Mouse (Mus musculus) E14TG2a.4 (cell line): ENCODE results near the gene Csrp1.

ENCODE experiments used
- CTCF ChIP-seq: conservative IDR thresholded peaks from 2 replicates; pipeline ENCODE4 v1.5.1; 2014; ENCODE audit warnings: low read length
- POU5F1 ChIP-seq: IDR thresholded peaks from 2 replicates; pipeline ENCODE4 v1.6.1; 2014; ENCODE audit warnings: low read length, borderline replicate concordance

DNA sequence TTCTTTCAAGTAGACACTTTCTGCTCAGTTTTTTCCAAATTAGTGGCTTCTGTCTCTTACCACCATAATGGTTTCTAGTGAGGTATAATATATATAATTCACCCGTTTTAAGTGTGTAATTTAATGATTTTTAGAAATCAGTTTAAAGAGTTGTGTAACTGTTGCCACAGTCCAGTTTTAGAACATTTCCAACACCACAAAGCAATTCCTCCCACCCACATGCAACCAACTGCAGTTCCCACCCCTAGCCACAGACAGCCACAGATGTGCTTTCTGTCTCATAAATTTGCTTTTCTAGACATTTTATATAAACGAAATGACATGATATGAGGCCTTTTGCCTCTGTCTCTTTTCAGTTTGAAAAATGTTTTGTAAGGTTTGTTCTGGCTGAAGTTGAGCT lies 17.1 kb upstream of the Csrp1 start:
- no peak for TF ChIP-seq CTCF
- TF ChIP-seq POU5F1, result no peak
